Mouse (Mus musculus) CD4-positive helper T cell, adult 2 months (primary cell): Measurements from ENCODE around the gene Slc35f6.
A peak's percentile ranks its signal among the peaks of the same experiment; 100 is the strongest.

Experiments used
- DNase-seq: peaks from one replicate; pipeline ENCODE4 v3.0.0-alpha.2; 2012; ENCODE audit warnings: low read depth, missing footprints, low spot score

The Slc35f6 gene

GRCm38 (mm10) chr5:30621211-30621790, 26.4 kb upstream of the Slc35f6 start:
- no peak for DNase-seq

GRCm38 (mm10) chr5:30621844-30622176, 25.9 kb upstream of the Slc35f6 start:
- no peak for DNase-seq

- DNase-seq = peak; percentile 61
Measured at GRCm38 (mm10) chr5:30622177-30622840, 25.4 kb upstream of the Slc35f6 start.

- DNase-seq = no peak
Measured at GRCm38 (mm10) chr5:30622841-30623185, 24.9 kb upstream of the Slc35f6 start.

GRCm38 (mm10) chr5:30623380-30623779, 24.4 kb upstream of the Slc35f6 start:
- DNase-seq = no peak

- no peak for DNase-seq
Measured at GRCm38 (mm10) chr5:30624311-30624710, 23.4 kb upstream of the Slc35f6 start.

GRCm38 (mm10) chr5:30624908-30625307, 22.8 kb upstream of the Slc35f6 start:
- DNase-seq = no peak

- DNase-seq = no peak
Measured at GRCm38 (mm10) chr5:30625379-30625778, 22.4 kb upstream of the Slc35f6 start.

GRCm38 (mm10) chr5:30626331-30627105, 21.2 kb upstream of the Slc35f6 start:
- DNase-seq = no peak

- DNase-seq = no peak
Measured at GRCm38 (mm10) chr5:30628511-30628910, 19.2 kb upstream of the Slc35f6 start.

GRCm38 (mm10) chr5:30630401-30630800, 17.3 kb upstream of the Slc35f6 start:
- DNase-seq = no peak

GRCm38 (mm10) chr5:30632134-30632533, 15.6 kb upstream of the Slc35f6 start:
- no peak for DNase-seq

GRCm38 (mm10) chr5:30636994-30637393, 10.7 kb upstream of the Slc35f6 start:
- no peak for DNase-seq

- peak; percentile 31 for DNase-seq
Measured at GRCm38 (mm10) chr5:30638041-30638440, 9.7 kb upstream of the Slc35f6 start.

- DNase-seq = no peak
Measured at GRCm38 (mm10) chr5:30643477-30644179, 4.1 kb upstream of the Slc35f6 start.

GRCm38 (mm10) chr5:30646036-30646435, 1.7 kb upstream of the Slc35f6 start:
- DNase-seq = no peak

GRCm38 (mm10) chr5:30647396-30647795, 337 bp upstream of the Slc35f6 start:
- DNase-seq = no peak

- no peak for DNase-seq
Measured at GRCm38 (mm10) chr5:30649558-30649957, 1.8 kb downstream of the Slc35f6 start.

- no peak for DNase-seq
Measured at GRCm38 (mm10) chr5:30650756-30651155, 3.0 kb downstream of the Slc35f6 start.

GRCm38 (mm10) chr5:30651554-30651953, 3.8 kb downstream of the Slc35f6 start:
- no peak for DNase-seq

GRCm38 (mm10) chr5:30653246-30653645, 5.5 kb downstream of the Slc35f6 start:
- DNase-seq = no peak

GRCm38 (mm10) chr5:30655042-30655441, 7.3 kb downstream of the Slc35f6 start:
- DNase-seq = no peak
